Mouse (Mus musculus): ENCODE results near the gene Naa80. TPM values are rescaled to one million over a fixed set of nuclear protein-coding genes. Genes with fewer than 3 reads are reported as not detected.

Gene Naa80
- total RNA-seq, 1 experiment, result 7.3 TPM

DNA sequence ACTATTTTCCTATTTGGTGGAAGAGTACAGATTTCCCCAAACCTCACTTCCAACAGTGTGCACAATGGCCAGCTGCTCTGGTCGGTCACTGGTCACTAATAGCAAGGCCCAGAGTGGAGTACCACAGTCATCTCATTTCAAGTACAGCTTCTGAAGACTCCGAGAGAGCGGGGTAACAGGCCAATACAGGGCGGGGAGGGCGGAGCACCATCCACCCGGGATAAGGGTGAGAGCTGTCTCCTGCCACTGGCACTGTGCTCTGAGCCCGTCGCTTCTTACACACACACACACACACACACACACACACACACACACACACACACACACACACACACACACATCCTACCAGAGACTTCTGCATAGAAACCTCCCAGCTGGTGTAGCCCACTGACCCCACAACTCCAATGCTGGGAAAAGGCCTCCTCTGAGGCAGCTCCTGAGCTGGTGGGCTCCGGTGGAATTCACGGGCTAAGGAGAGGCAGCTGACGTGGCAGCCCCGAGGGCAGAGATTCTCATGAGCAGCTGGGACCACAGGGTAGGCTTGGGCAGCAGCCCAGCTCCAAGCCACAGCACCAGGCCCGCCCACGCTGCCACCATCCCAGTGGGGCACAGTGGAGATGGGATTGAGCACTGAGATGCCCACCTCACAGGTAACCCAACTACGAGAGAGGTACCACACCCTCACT lies 47.6 kb downstream of the Naa80 start:
- Histone ChIP-seq H3K27ac (ENCODE audit: insufficient read depth, low read depth, low read length, poor library complexity, severe bottlenecking) (peak overlapping the region; percentile 47; the same call in 1 of the 2 replicates), H3K4me1 (ENCODE audit: control insufficient read depth in 2 of 2, insufficient read depth in 2 of 2, low read length in 2 of 2, poor library complexity in 1 of 2) (peaks cover 15 to 50% of the 10 kb centered on the region in 2 experiments; a peak in 3 of 4 replicates), H3K9ac (ENCODE audit: insufficient read depth, low read depth, low read length, poor library complexity, severe bottlenecking) (peak overlapping the region; percentile 66; the same call in 1 of the 2 replicates), H3K9me3 (ENCODE audit: control insufficient read depth, insufficient read depth, low read depth, low read length) (no peaks in the 10 kb centered on the region), H3K36me3 (ENCODE audit: control insufficient read depth, insufficient read depth, low read length, poor library complexity, severe bottlenecking) (peaks cover 6% of the 10 kb centered on the region; the same call in 1 of the 2 replicates), H3K4me3 (ENCODE audit: insufficient read depth in 1 of 2, low read depth in 1 of 2, low read length in 2 of 2, poor library complexity in 1 of 2, severe bottlenecking in 1 of 2) (peak overlapping the region; percentile 8 to 45; a peak in 2 of 4 replicates)
- in situ Hi-C loops (cut with MboI; ENCODE audit: low sequenced_read_pairs in 2 of 2, unreplicated experiment in 2 of 2), result no loop called here
- no peak for DNase-seq (ENCODE audit: low read depth, low spot score)
- TF ChIP-seq ZC3H11A (IDR thresholded peaks at IDR 0.05; ENCODE audit: borderline replicate concordance, low read depth, low read length) (no peak), HCFC1 (IDR thresholded peaks at IDR 0.05; ENCODE audit: borderline replicate concordance, insufficient read depth, low read length) (no peak)

DNA sequence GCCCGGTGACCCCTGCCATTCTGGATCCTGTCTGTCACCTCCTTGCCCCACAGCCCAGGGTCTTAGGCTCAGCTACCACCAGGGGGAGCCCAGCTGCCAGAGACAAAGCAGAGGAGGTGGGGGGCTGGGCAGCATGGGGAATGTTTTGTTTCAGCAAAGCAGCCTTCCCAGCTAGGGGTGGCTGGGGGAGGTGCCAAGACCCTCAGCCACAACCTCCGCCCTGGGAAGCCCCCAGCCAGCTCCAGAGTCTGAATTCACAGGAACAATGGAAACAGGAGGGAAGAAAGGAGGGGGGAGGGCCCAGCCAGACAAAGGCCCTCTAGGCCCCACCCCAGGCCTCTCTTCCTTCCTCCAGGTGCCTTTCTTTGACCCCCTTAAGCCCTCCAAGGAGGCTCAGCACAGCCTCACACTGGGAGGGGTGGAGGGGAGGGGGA lies 48.2 kb downstream of the Naa80 start:
- in situ Hi-C loops (cut with MboI; ENCODE audit: low sequenced_read_pairs in 2 of 2, unreplicated experiment in 2 of 2), result no loop called here
- no peak for TF ChIP-seq HCFC1 (IDR thresholded peaks at IDR 0.05; ENCODE audit: borderline replicate concordance, insufficient read depth, low read length)
- peak; percentile 34; the same call in 1 of the 2 replicates for TF ChIP-seq CHD2 (IDR thresholded peaks at IDR 0.05; ENCODE audit: low read depth, low read length)
- H3K4me3 ChIP-seq (ENCODE audit: insufficient read depth in 1 of 2, low read depth in 1 of 2, low read length in 2 of 2, poor library complexity in 1 of 2, severe bottlenecking in 1 of 2), result peak overlapping the region; percentile 8 to 45; a peak in 2 of 4 replicates
- no peaks in the 10 kb centered on the region for H3K9me3 ChIP-seq (ENCODE audit: control insufficient read depth, insufficient read depth, low read depth, low read length)
- peaks cover 15 to 56% of the 10 kb centered on the region in 2 experiments; a peak in 3 of 4 replicates for H3K4me1 ChIP-seq (ENCODE audit: control insufficient read depth in 2 of 2, insufficient read depth in 2 of 2, low read length in 2 of 2, poor library complexity in 1 of 2)
- H3K27ac ChIP-seq (ENCODE audit: insufficient read depth, low read depth, low read length, poor library complexity, severe bottlenecking), result peak overlapping the region; percentile 50; the same call in 1 of the 2 replicates
- DNase-seq (ENCODE audit: low read depth, low spot score), result peak; percentile 98
- peak overlapping the region; percentile 66; the same call in 1 of the 2 replicates for H3K9ac ChIP-seq (ENCODE audit: insufficient read depth, low read depth, low read length, poor library complexity, severe bottlenecking)
- H3K36me3 ChIP-seq (ENCODE audit: control insufficient read depth, insufficient read depth, low read length, poor library complexity, severe bottlenecking), result peaks cover 6% of the 10 kb centered on the region; the same call in 1 of the 2 replicates

DNA sequence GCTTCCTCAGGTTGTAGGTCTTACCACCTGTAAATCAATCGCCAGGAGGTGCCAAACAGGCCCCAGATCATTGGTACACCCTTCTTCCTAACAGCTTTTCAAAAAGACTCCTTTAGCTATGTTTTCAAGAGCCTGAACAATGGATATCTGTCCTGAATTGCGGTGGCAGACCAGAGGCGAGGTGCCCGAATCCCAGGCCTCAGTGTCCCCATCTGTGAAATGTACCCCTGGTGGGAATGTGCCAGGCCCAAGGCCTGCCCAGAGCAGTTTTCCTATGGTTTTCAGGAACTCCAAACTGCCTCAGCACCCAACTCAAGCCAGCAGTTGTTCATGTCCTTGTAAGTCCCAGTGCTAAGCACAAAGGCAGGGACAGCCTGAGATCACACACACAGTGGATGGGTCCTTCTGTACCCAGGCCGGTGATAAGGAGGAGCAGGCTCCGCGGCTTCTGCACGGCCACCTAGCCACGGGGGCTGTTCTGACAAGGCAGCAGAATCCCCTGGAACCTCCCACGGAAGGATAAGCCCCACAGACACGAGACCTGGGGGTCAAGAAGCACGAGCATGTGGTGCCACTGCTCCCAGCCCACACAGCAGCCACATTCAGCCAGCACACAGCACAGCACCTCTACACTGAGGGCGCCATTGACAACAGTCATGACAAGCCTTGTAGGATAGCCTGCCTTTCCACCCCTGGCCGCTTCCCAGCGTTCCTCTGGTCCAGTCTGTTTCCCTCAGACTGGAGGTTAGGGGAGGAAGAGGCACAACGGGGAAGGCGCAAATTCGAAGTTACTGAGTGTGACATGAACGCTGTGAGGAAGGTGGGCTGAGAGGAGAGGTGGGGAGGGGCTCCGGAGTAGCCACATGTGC lies 48.9 kb downstream of the Naa80 start:
- H3K4me1 ChIP-seq (ENCODE audit: control insufficient read depth in 2 of 2, insufficient read depth in 2 of 2, low read length in 2 of 2, poor library complexity in 1 of 2), result peaks cover 15 to 63% of the 10 kb centered on the region in 2 experiments; a peak in 3 of 4 replicates

DNA sequence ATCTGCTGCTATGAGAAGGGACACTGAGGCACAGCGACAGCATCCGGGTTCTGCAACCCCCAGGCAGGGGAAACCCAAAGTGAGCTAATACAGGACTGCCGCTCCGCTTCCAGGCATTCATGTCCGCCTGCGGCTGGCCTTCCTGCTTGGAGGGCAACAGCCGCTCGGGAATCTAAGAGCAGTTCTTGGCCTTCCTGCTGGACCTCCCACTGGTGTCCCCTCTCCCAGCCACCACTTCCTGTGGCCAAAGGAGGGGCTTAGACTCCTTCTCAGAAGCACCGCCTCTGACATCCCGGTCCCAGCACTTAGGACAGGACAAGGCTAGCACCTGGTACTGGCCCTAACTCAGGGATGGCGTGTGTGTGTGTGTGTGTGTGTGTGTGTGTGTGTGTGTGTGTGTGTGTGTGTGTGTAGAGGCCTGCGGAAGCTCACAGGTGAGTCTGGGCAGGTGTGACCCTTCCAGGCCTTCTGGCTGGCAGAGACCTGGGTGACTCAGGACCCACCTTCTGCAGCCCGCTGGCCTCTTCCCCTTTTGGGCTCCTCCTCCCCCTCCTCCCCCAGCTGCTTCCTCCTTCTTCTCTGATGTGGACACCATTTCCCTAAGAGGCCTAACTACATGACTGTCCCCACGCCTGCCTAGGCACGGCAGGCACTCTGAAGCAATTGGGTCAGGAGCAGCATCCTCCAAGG lies 50.2 kb downstream of the Naa80 start:
- TF ChIP-seq MAFK (IDR thresholded peaks at IDR 0.05; ENCODE audit: insufficient read depth, low read depth, low read length) (no peak), ZNF384 (IDR thresholded peaks at IDR 0.05; ENCODE audit: low read depth, low read length) (no peak), CHD2 (IDR thresholded peaks at IDR 0.05; ENCODE audit: low read depth, low read length) (no peak), HCFC1 (IDR thresholded peaks at IDR 0.05; ENCODE audit: borderline replicate concordance, insufficient read depth, low read length) (no peak), ZC3H11A (IDR thresholded peaks at IDR 0.05; ENCODE audit: borderline replicate concordance, low read depth, low read length) (no peak)
- peak overlapping the region; percentile 21 to 31; a peak in 3 of 4 replicates for H3K4me3 ChIP-seq (ENCODE audit: insufficient read depth in 1 of 2, low read depth in 1 of 2, low read length in 2 of 2, poor library complexity in 1 of 2, severe bottlenecking in 1 of 2)
- H3K27ac ChIP-seq (ENCODE audit: insufficient read depth, low read depth, low read length, poor library complexity, severe bottlenecking), result peak overlapping the region; percentile 22; the same call in 1 of the 2 replicates
- H3K9ac ChIP-seq (ENCODE audit: insufficient read depth, low read depth, low read length, poor library complexity, severe bottlenecking), result no peak overlapping the region
- no peak for DNase-seq (ENCODE audit: low read depth, low spot score)
- H3K9me3 ChIP-seq (ENCODE audit: control insufficient read depth, insufficient read depth, low read depth, low read length), result no peaks in the 10 kb centered on the region
- in situ Hi-C loops (cut with MboI; ENCODE audit: low sequenced_read_pairs in 2 of 2, unreplicated experiment in 2 of 2), result no loop called here
- peaks cover 5% of the 10 kb centered on the region; the same call in 1 of the 2 replicates for H3K36me3 ChIP-seq (ENCODE audit: control insufficient read depth, insufficient read depth, low read length, poor library complexity, severe bottlenecking)
- H3K4me1 ChIP-seq (ENCODE audit: control insufficient read depth in 2 of 2, insufficient read depth in 2 of 2, low read length in 2 of 2, poor library complexity in 1 of 2), result peaks cover 17 to 64% of the 10 kb centered on the region in 2 experiments; a peak in 3 of 4 replicates

More for the DNA sequence above, 48.9 kb downstream of the Naa80 start:
- DNase-seq (ENCODE audit: low read depth, low spot score), result no peak
- no peaks in the 10 kb centered on the region for H3K9me3 ChIP-seq (ENCODE audit: control insufficient read depth, insufficient read depth, low read depth, low read length)
- TF ChIP-seq CHD2 (IDR thresholded peaks at IDR 0.05; ENCODE audit: low read depth, low read length) (no peak), ZNF384 (IDR thresholded peaks at IDR 0.05; ENCODE audit: low read depth, low read length) (no peak)
- in situ Hi-C loops (cut with MboI; ENCODE audit: low sequenced_read_pairs in 2 of 2, unreplicated experiment in 2 of 2), result no loop called here
- peak overlapping the region; percentile 21; the same call in 1 of the 2 replicates for H3K9ac ChIP-seq (ENCODE audit: insufficient read depth, low read depth, low read length, poor library complexity, severe bottlenecking)
- peak overlapping the region; percentile 9 to 19; a peak in 1 of 4 replicates for H3K4me3 ChIP-seq (ENCODE audit: insufficient read depth in 1 of 2, low read depth in 1 of 2, low read length in 2 of 2, poor library complexity in 1 of 2, severe bottlenecking in 1 of 2)
- H3K27ac ChIP-seq (ENCODE audit: insufficient read depth, low read depth, low read length, poor library complexity, severe bottlenecking), result peak overlapping the region; percentile 50; the same call in 1 of the 2 replicates
- H3K36me3 ChIP-seq (ENCODE audit: control insufficient read depth, insufficient read depth, low read length, poor library complexity, severe bottlenecking), result peaks cover 5% of the 10 kb centered on the region; the same call in 1 of the 2 replicates

Measured in ES-E14 (cell line).